Mouse (Mus musculus): ENCODE data around the gene Nfatc3.

Nfatc3 gene

DNA sequence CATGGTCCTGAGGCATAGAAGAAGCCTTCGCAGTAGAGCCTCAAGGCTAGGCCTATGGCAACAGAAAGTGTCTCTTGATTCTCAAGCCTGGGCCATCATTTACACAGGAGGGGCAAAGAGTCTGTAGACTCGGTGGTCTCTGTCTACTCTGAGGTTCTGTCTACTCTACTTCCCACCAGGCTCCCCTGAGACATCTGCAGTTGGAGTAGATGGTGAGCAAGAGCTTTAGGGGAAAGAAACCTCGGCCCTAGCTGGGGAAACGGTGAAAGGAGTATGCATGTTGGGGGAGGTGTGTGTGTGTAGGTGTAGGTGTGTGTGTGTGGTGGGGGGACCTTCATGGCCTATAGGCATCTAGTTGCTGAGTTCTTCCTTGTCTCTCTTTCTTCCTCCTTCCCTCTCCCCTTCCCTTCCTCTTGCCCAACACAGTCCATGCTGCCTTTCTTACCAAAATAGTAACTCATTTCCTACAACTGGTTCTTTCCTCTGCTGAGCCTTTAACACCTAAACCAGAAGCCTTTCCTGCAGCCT lies 2.1 kb upstream of the Nfatc3 start:
- DNase-seq (ENCODE audit: low spot score), result no peak

GRCm38 (mm10) chr8:106059613-106060371 lies 1.2 kb downstream of the Nfatc3 start:
- DNase-seq (ENCODE audit: low spot score), result peak; percentile 65

DNA sequence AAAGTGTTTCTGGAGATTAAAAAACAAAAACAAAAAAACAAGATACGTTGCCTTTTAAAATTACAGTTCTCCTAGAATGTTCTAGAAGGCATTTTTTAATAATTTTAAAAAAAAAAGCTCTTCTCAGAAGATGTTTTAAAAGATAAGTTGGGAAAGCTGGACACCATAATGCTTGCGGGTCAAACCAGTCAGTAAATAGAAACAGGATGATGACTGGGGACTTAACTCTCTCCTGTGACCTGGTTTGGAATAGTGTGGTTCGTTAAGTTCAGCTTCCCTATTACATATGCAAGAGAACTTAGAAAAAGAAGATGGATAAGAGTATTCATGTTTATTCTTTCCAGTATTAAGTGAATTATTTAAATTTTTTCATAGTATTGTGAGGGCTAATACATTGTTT lies 1.9 kb downstream of the Nfatc3 start:
- DNase-seq (ENCODE audit: low spot score), result peak; percentile 39

GRCm38 (mm10) chr8:106061686-106062085 lies 3.0 kb downstream of the Nfatc3 start:
- DNase-seq (ENCODE audit: low spot score), result no peak

GRCm38 (mm10) chr8:106063046-106063445 lies 4.4 kb downstream of the Nfatc3 start:
- DNase-seq (ENCODE audit: low spot score), result no peak

GRCm38 (mm10) chr8:106066721-106067120 lies 8.1 kb downstream of the Nfatc3 start:
- no peak for DNase-seq (ENCODE audit: low spot score)

DNA sequence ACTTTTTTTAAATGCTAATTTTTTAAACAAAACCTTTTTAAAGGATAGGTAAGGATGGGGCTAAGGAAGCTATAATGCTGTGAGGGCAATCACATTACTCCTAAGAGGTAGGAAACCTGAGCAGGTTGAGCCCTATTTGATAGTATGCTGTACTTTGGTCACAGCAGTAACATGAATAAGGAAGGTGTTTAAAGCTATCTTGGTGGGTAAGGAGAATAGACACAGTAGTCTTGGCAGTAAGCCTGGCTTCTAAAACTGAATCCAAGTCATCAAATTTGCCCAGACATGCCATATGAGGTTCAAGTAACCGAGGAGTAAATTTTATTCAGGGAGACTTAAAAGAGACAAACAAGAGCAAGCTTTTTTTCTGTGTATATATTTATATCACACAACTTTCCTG lies 10.9 kb downstream of the Nfatc3 start:
- DNase-seq (ENCODE audit: low spot score), result no peak

GRCm38 (mm10) chr8:106072113-106072512 lies 13.5 kb downstream of the Nfatc3 start:
- no peak for DNase-seq (ENCODE audit: low spot score)

DNA sequence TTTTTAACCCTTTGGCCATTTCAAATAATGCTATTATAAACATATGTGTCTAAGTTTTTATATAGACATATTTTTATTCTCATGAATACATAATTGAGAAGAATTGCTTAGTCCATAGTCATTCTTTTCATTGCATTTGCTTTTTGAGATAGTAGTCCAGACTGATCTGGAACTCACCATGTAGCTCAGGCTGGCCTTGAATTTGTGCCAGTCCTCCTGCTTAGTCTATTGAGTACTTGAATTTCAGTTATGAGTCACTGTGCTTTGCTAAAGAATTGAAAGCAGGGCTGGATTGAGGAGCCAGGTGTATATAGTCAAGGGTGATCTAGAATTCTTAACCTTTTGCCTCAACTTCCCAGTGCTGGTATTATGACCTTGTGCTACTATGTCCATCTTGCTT lies 15.6 kb downstream of the Nfatc3 start:
- DNase-seq (ENCODE audit: low spot score), result no peak

DNA sequence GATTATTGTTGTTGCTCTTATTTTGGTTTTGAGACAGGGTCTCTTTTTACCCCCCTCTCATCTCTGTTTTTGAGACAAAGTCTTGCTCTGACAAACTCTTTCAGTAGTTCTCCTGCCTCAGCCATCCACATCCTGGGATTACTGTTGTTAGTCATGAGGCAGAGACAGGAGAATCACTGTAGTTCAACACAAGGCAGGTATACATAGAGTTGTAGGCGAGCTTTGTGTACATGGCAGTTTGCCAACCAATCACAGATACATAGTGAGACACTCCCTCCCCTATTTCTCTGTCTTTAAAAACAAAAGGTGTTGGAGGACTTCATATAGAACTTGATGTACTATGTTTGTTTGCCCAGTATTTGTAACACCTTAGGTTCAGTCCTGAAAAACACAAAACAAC lies 16.0 kb downstream of the Nfatc3 start:
- DNase-seq (ENCODE audit: low spot score), result no peak

DNA sequence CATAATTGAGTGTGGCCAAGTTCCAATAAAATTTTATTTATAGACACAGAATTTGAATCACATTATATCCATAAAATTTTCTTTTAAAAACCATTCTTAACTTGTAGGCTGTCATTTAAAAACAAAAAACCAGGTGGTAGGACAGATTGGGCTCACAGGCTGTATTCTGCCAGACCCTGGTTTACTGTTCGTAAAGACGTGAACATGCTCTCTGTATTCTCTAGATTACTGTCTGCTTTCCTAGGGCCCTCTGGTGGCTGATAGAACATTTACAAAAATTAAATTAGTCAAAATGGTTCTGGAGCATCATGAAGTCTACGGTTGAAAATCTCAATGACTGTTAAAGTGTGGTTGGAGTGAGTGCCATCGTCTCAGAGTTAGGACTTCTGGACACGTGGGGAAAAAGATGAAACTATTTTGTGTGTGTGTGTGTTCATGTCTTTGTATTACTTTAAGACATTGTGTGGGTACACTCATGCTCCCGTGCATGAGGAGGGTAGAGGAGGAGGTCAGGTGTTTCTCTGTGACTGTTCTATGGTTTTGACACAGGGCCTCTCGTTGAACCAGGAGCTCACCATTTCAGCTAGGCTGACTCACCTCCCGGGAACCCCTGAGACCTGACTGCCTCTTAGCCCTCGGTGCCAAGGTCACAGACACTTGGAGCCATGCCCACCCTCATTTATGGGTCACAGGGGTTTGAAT lies 16.7 kb downstream of the Nfatc3 start:
- DNase-seq (ENCODE audit: low spot score), result no peak

DNA sequence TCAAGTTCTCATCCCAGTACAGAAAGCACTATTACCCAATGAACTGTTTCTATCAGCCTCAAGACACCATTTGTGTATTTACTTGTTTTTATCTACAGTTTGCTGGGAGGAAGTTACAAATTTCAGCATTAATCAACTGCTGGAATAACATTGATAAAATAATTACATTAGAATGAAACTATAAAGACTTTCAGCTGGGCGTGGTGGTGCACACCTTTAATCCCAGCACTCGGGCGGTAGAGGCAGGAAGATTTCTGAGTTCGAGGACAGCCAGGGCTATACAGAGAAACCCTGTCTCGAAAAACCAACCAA lies 17.2 kb downstream of the Nfatc3 start:
- DNase-seq (ENCODE audit: low spot score), result no peak

GRCm38 (mm10) chr8:106076612-106077011 lies 18.0 kb downstream of the Nfatc3 start:
- no peak for DNase-seq (ENCODE audit: low spot score)

GRCm38 (mm10) chr8:106077452-106078067 lies 18.9 kb downstream of the Nfatc3 start:
- no peak for DNase-seq (ENCODE audit: low spot score)

DNA sequence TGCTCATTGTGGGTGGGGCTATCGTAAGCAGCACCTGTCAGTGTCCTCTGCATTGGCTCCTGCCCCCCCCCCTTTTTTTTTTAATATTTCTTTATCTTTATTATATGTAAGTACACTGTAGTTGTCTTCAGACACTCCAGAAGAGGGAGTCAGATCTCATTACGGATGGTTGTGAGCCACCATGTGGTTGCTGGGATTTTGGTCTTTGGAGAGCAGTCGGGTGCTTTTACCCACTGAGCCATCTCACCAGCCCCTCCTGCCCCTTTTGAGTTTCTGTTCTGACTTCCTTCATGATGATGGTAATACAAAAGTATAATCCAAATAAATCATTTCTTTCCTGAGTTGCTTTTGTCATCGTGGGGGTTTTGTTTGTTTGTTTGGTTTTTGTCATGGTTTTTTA lies 43.7 kb downstream of the Nfatc3 start:
- no peak for DNase-seq (ENCODE audit: low spot score)

GRCm38 (mm10) chr8:106103888-106104287 lies 45.2 kb downstream of the Nfatc3 start:
- no peak for DNase-seq (ENCODE audit: low spot score)

DNA sequence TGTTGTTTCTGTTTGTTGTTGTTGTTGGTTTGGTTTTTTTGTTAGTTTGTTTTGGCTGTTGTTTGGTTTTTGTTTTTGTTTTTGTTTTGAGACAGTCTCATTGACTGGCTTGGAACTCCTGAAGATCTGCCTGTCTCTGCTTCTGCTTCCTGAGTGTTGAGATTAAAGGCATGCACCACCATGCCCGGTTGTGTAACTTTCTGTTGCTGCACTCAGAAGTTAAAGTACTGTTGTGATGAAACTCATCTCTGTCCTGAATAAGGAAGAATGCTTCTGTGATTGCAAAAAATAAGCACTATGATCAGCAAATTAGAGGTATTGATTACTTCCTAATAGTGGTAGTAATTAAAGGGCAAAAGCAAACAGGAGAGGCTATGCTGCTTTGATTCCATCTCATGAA lies 47.6 kb downstream of the Nfatc3 start:
- DNase-seq (ENCODE audit: low spot score), result peak; percentile 24

GRCm38 (mm10) chr8:106108080-106108479 lies 49.4 kb downstream of the Nfatc3 start:
- DNase-seq (ENCODE audit: low spot score), result no peak

DNA sequence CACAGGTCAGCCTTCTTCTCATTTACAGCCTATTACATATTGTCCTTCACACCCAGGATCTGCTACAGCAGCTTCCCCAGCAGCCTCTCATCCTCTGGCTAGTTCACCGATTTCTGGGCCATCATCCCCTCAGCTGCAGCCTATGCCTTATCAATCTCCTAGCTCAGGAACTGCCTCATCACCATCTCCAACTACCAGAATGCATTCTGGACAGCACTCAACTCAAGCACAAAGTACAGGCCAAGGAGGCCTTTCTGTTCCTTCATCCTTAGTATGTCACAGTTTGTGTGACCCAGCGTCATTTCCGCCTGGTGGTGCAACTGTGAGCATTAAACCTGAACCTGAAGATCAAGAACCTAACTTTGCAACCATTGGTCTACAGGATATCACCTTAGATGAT lies 50.1 kb downstream of the Nfatc3 start:
- no peak for DNase-seq (ENCODE audit: low spot score)

DNA sequence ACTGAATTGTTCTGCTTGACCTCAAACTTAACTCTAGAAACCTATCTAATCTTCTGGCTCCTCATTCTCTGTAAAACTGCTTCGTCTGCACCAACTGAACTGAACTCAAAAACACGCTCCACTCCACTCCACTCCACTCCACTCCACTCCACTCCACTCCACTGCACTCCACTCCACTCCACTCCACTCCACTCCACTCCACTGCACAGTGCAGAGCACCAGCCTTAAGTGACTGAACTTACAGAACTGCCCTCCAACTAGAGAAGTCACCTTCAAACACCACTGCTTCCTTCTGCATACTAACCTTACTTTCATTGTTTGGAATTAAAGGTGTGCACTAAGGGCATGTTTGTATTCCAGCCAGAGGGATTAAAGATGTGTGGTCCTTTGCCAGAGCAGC lies 53.4 kb downstream of the Nfatc3 start:
- no peak for DNase-seq (ENCODE audit: low spot score)

DNA sequence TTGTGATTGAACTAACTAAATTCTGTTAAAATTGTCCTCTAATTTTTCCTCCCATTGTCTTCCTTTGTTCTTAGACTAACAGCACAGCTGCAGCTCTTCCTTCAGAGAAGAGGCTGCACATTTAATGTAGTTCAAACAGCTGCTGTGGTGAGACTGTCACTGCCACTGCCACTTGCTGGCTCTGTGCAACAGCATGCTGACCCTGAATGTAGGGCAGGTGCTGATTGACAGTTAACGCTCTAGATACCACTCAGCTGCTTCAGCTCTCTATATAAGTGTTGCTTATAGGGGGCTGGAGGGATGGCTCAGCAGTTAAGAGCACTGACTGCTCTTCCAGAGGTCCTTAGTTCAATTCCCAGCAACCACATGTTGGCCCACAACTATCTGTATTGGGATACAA lies 53.9 kb downstream of the Nfatc3 start:
- no peak for DNase-seq (ENCODE audit: low spot score)

DNA sequence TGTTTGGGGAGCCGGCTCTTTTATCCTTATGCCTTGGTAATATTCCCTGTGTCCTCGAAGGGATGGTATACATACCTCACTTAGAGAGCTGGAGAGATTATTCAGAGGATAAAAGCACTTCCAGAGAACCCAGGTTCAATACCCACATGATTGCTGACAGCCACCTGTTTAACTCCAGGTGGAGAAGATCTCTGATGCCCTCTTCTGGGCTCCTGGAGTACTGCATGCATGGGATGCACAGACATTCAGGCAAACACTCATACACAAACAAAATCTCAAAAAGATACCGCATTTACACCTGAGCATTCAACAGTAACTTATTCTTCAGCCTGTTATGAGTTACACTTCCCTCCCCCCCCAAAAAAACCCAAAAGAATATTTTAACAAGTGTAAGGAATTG lies 57.3 kb downstream of the Nfatc3 start:
- no peak for DNase-seq (ENCODE audit: low spot score)

GRCm38 (mm10) chr8:106123443-106123842 lies 64.8 kb downstream of the Nfatc3 start:
- no peak for DNase-seq (ENCODE audit: low spot score)

Data from adipocyte (in vitro differentiated cells).